Mouse (Mus musculus) gastrocnemius, adult 2 months (tissue): ENCODE results near the gene Cox6b1. TPM values are rescaled to one million over a fixed set of nuclear protein-coding genes. Genes with fewer than 3 reads are reported as not detected.

Source experiments
- DNase-seq: peaks from one replicate; pipeline ENCODE4 v3.0.0; 2022
- H3K27ac ChIP-seq: fragments of 200-600 bp; 2 replicates; pipeline ENCODE4 v1.8.1; 2022; ENCODE audit warnings: mild to moderate bottlenecking
- H3K4me3 ChIP-seq: fragments of 200-600 bp; 2 replicates; pipeline ENCODE4 v1.8.1; 2022; ENCODE audit warnings: mild to moderate bottlenecking, moderate library complexity
- CTCF ChIP-seq: fragments of 200-600 bp; IDR thresholded peaks from 2 replicates; pipeline ENCODE4 v1.8.1; 2022; ENCODE audit warnings: antibody characterized with exemption, mild to moderate bottlenecking, moderate library complexity
- intact Hi-C: fragments of 180-260 bp; cut with DNase I; formaldehyde crosslinking; loops from one replicate; pipeline ENCODE4 v1.15.1; 2025
- long read RNA-seq, 2 experiments: library from polyadenylated mRNA; stranded (forward); transcript quantifications; one replicate each; pipeline ENCODE4 v2.0.0; 2021
- total RNA-seq, 2 experiments: library from RNA; stranded (reverse); gene quantifications; 2 replicates each; pipeline ENCODE4 v1.2.3; 2021

Gene Cox6b1
- 1,000 to 10,000 TPM; 1,338 to 2,234 TPM for total RNA-seq
- long read RNA-seq, experiment 1, transcript Cox6b1-201 (4 exons, 618 nt): major isoform, 1,015 of 1,052 reads
- long read RNA-seq, experiment 1, partial matches to known transcripts: 21 of 1,052 reads
- long read RNA-seq, experiment 1, other reads (novel, unspliced or antisense): 15 of 1,052 reads
- long read RNA-seq, experiment 2, transcript Cox6b1-201 (4 exons, 618 nt): major isoform, 1,232 of 1,288 reads
- long read RNA-seq, experiment 2, partial matches to known transcripts: 50 of 1,288 reads
- long read RNA-seq, experiment 2, other reads (novel, unspliced or antisense): 3 of 1,288 reads

- H3K27ac ChIP-seq: peak within 1 kb of the TSS; percentile 92
These were observed at the start of gene Cox6b1 for GRCm38 (mm10) chr7:30625530-30626384. Gene Cox6b1, minus strand, starts transcription at chr7:30626151.

GRCm38 (mm10) chr7:30671480-30671879, 45.5 kb upstream of the Cox6b1 start, which contains the start of gene Pmis2:
Gene Pmis2, minus strand, starts transcription at chr7:30671605.
- no peak for TF ChIP-seq CTCF
- intact Hi-C loops: no loop called here
- Histone ChIP-seq H3K27ac (no peak within 1 kb of the TSS), H3K4me3 (no peak within 1 kb of the TSS)
- no peak for DNase-seq

More at GRCm38 (mm10) chr7:30625530-30626384, at the start of gene Cox6b1:
- H3K4me3 ChIP-seq: peak within 1 kb of the TSS; percentile 89
- intact Hi-C loops: loop anchor here (10.0 kb wide), 1 partner anchor 329 kb away; the partner anchor contains the start of gene Usf2
- peak; percentile 92 for DNase-seq
- no peak for TF ChIP-seq CTCF

- H3K27ac ChIP-seq: no peak overlapping the region
- no peak overlapping the region for H3K4me3 ChIP-seq
- intact Hi-C loops: no loop called here
- no peak for DNase-seq
- TF ChIP-seq CTCF: peak; percentile 51
These were observed 43.3 kb upstream of the Cox6b1 start for GRCm38 (mm10) chr7:30669229-30669628.

GRCm38 (mm10) chr7:30665321-30665720, 39.4 kb upstream of the Cox6b1 start:
- TF ChIP-seq CTCF: no peak
- peak overlapping the region; percentile 81 for H3K4me3 ChIP-seq
- H3K27ac ChIP-seq: peak overlapping the region; percentile 83
- intact Hi-C loops: no loop called here
- DNase-seq: no peak

GRCm38 (mm10) chr7:30664529-30665200, 38.7 kb upstream of the Cox6b1 start, which contains the start of gene Haus5:
Gene Haus5, minus strand, starts transcription at chr7:30664994.
- peak within 1 kb of the TSS; percentile 83 for H3K27ac ChIP-seq
- H3K4me3 ChIP-seq: peak within 1 kb of the TSS; percentile 81
- intact Hi-C loops: no loop called here
- TF ChIP-seq CTCF: no peak
- peak; percentile 91 for DNase-seq

GRCm38 (mm10) chr7:30649591-30650540, 23.9 kb upstream of the Cox6b1 start, which contains the start of gene Rbm42:
Gene Rbm42, minus strand, starts transcription at chr7:30650317.
- Histone ChIP-seq H3K27ac (peak within 1 kb of the TSS; percentile 94), H3K4me3 (peak within 1 kb of the TSS; percentile 81)
- intact Hi-C loops: loop anchor here (5.0 kb wide), 1 partner anchor 77 kb away; the partner anchor contains the start of gene Tmem147

GRCm38 (mm10) chr7:30639083-30639482, 13.1 kb upstream of the Cox6b1 start:
- no peak for TF ChIP-seq CTCF
- Histone ChIP-seq H3K4me3 (no peak overlapping the region), H3K27ac (no peak overlapping the region)
- no peak for DNase-seq
- intact Hi-C loops: no loop called here

More at GRCm38 (mm10) chr7:30649591-30650540, 23.9 kb upstream of the Cox6b1 start, which contains the start of gene Rbm42:
- TF ChIP-seq CTCF: no peak
- DNase-seq: peak; percentile 99

- intact Hi-C loops: no loop called here
- TF ChIP-seq CTCF: no peak
- Histone ChIP-seq H3K27ac (no peak overlapping the region), H3K4me3 (no peak overlapping the region)
- no peak for DNase-seq
These were observed 10.4 kb upstream of the Cox6b1 start for GRCm38 (mm10) chr7:30636395-30636794.

GRCm38 (mm10) chr7:30635752-30636151, 9.8 kb upstream of the Cox6b1 start, which contains the start of gene Etv2:
Gene Etv2, minus strand, starts transcription at chr7:30635852.
- no peak for TF ChIP-seq CTCF
- intact Hi-C loops: no loop called here
- Histone ChIP-seq H3K27ac (no peak within 1 kb of the TSS), H3K4me3 (no peak within 1 kb of the TSS)
- no peak for DNase-seq

- DNase-seq: peak; percentile 39
- no peak overlapping the region for H3K4me3 ChIP-seq
- peak; percentile 42 for TF ChIP-seq CTCF
- intact Hi-C loops: no loop called here
- H3K27ac ChIP-seq: no peak overlapping the region
These were observed 8.7 kb upstream of the Cox6b1 start for GRCm38 (mm10) chr7:30634621-30635020.

- no peak for DNase-seq
- Histone ChIP-seq H3K27ac (no peak overlapping the region), H3K4me3 (no peak overlapping the region)
- no peak for TF ChIP-seq CTCF
- intact Hi-C loops: no loop called here
These were observed 7.9 kb upstream of the Cox6b1 start for GRCm38 (mm10) chr7:30633762-30634412.
